Mouse (Mus musculus): ENCODE measurements at regions not wholly inside any gene's neighbourhood (a gene's known extent, or its start where the extent isn't known, plus 50 kb on each side); places are given as distances from the start of the nearest gene placed in this dataset.
"Not testable (repeated sequence)": the region's sequence is repeated elsewhere in the genome, so short reads cannot be mapped to it uniquely, and the experiment has no call there.

DNA sequence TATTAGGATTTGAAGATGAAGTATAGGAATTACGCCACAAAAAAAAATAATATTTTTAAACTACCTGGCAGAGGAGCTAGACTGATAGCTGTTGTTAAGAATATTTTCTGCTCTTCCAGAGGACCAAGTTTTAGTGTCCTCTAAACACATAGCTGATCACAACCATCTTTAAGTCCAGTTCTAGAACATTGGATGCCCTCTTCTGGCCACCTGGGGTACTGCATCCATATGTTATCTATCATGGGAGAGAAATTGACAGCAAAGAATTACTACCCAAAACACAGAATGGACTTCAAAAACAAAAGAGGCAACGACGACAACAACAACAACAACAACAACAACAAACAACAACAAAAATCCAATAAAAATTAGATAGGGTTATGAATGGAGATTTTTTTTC, 71.0 kb upstream of the Prl4a1 start:
- peak; percentile 53 for ATAC-seq

GRCm38 (mm10) chr13:27960421-27960820, 55.6 kb upstream of the Prl4a1 start:
- ATAC-seq: not testable (repeated sequence)

DNA sequence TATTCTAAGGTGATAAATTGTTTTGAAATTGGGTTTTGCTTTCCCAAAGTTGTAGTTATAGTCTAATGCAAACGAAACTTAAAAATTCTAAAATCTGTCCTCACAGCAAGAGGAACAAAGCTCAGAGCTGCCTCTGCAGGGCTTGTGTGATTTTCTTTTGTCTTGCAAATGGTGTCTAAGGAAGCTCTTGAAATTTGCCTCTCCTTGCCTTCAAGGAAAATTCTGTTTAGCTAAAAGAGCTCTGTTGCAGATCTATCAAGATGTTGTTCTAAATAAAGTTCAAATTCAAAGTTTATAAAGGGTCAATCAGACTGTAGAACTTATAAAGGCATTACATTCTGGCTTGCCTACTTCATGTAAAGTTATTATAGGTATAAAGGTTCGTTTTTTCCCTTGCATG, 53.6 kb upstream of the Prl4a1 start:
- ATAC-seq: not testable (repeated sequence)

DNA sequence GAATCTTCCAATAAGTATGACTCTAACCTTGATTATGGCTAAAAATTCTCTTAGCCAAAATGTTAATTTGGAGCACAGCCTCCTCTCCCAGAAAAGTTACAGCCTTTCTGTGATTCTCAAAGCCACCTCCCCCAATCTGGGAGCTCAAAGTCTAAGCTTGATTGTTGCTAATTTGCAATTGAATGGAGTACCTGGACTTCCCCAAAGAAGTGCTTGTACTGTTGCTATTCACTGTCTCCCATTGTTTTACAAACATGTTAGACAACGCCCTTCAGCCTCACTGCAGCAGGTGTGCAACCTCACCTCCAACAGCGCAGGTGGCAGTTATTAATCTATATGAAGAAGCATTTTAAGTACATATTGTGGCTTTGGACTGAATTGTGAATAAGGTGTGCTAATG, 50.0 kb upstream of the Prl4a1 start:
- not testable (repeated sequence) for ATAC-seq
